Mouse (Mus musculus) hindbrain, embryonic 15.5 days (tissue): Measurements from ENCODE around the gene Tnfrsf9. TPM values are rescaled to one million over a fixed set of nuclear protein-coding genes. Genes with fewer than 3 reads are reported as not detected.

Experiments used
- ATAC-seq: fragments of 200-750 bp; cut with Nextera tagmentation; 2 replicates; pipeline ENCODE4 v1.8.0; 2017; ENCODE audit warnings: low read depth, moderate number of reproducible peaks, moderate TSS enrichment; ENCODE audit not compliant: low FRiP score
- H3K27ac ChIP-seq: fragments of 300-500 bp; sonication (generic); replicated peaks from 2 replicates; pipeline ENCODE4 v1.5.1; 2015; ENCODE audit warnings: mild to moderate bottlenecking, inconsistent platforms
- H3K27me3 ChIP-seq: fragments of 300-500 bp; sonication (generic); 2 replicates; pipeline ENCODE4 v1.6.1; 2015; ENCODE audit warnings: control low read depth, inconsistent platforms
- H3K36me3 ChIP-seq: fragments of 300-500 bp; sonication (generic); 2 replicates; pipeline ENCODE4 v1.6.1; 2015; ENCODE audit warnings: control low read depth, inconsistent platforms
- H3K4me1 ChIP-seq: fragments of 300-500 bp; sonication (generic); replicated peaks from 2 replicates; pipeline ENCODE4 v1.6.1; 2015; ENCODE audit warnings: control low read depth, inconsistent platforms
- H3K4me2 ChIP-seq: fragments of 300-500 bp; sonication (generic); 2 replicates; pipeline ENCODE4 v1.6.1; 2015; ENCODE audit warnings: moderate library complexity, mild to moderate bottlenecking, inconsistent platforms
- H3K4me3 ChIP-seq: fragments of 300-500 bp; sonication (generic); 2 replicates; pipeline ENCODE4 v1.5.1; 2015; ENCODE audit warnings: mild to moderate bottlenecking, inconsistent platforms
- H3K9ac ChIP-seq: fragments of 300-500 bp; sonication (generic); 2 replicates; pipeline ENCODE4 v1.6.1; 2015; ENCODE audit warnings: inconsistent platforms
- H3K9me3 ChIP-seq: fragments of 300-500 bp; sonication (generic); 2 replicates; pipeline ENCODE4 v1.6.1; 2016; ENCODE audit warnings: control low read depth, inconsistent platforms
- WGBS: fragments of 180-500 bp; shearing (Covaris S2); methylation state at CpG from one replicate; pipeline ENCODE4 v1.1.7; 2015; 5-methylcytosine and 5-hydroxymethylcytosine counted together
- polyA plus RNA-seq: library from polyadenylated mRNA; unstranded; fragments of >200 nt; fragmentation: Nextera tagmentation; extraction: Ambion mirVana; gene quantifications from 2 replicates; pipeline ENCODE4 v1.2.1, GENCODE M21; 2015

The Tnfrsf9 gene
- polyA plus RNA-seq, 1 experiment from 2014 or later, result 0.34 TPM

GRCm38 (mm10) chr4:150975145-150975544 is 60.8 kb downstream of the Tnfrsf9 start:
- Histone ChIP-seq H3K9ac (no peak overlapping the region), H3K27me3 (no peaks in the 10 kb centered on the region), H3K9me3 (no peaks in the 10 kb centered on the region), H3K4me2 (no peak overlapping the region), H3K36me3 (no peaks in the 10 kb centered on the region), H3K27ac (no peak overlapping the region), H3K4me3 (no peak overlapping the region), H3K4me1 (no peaks in the 10 kb centered on the region)
- WGBS, result 34% methylated on average over 1 of the region's 1 CpGs
- ATAC-seq, result no peak

GRCm38 (mm10) chr4:150978156-150978910 is 64.0 kb downstream of the Tnfrsf9 start:
- no peak for ATAC-seq
- no peaks in the 10 kb centered on the region for H3K9me3 ChIP-seq
- H3K27me3 ChIP-seq, result no peaks in the 10 kb centered on the region

GRCm38 (mm10) chr4:150979455-150979854 is 65.1 kb downstream of the Tnfrsf9 start:
- 82% methylated on average over 9 of the region's 9 CpGs for WGBS
- Histone ChIP-seq H3K4me3 (no peak overlapping the region), H3K9me3 (no peaks in the 10 kb centered on the region), H3K4me1 (no peaks in the 10 kb centered on the region), H3K4me2 (no peak overlapping the region), H3K9ac (no peak overlapping the region), H3K27me3 (no peaks in the 10 kb centered on the region), H3K27ac (no peak overlapping the region), H3K36me3 (no peaks in the 10 kb centered on the region)
- no peak for ATAC-seq

More at GRCm38 (mm10) chr4:150978156-150978910, 64.0 kb downstream of the Tnfrsf9 start:
- no peaks in the 10 kb centered on the region for H3K36me3 ChIP-seq
- H3K27ac ChIP-seq, result no peak overlapping the region
- H3K4me1 ChIP-seq, result no peaks in the 10 kb centered on the region
- no peak overlapping the region for H3K4me2 ChIP-seq
- 88% methylated on average over 21 of the region's 21 CpGs for WGBS
- H3K9ac ChIP-seq, result no peak overlapping the region
- H3K4me3 ChIP-seq, result no peak overlapping the region

- Histone ChIP-seq H3K4me1 (no peaks in the 10 kb centered on the region), H3K4me2 (no peak overlapping the region), H3K27ac (no peak overlapping the region), H3K9me3 (no peaks in the 10 kb centered on the region), H3K4me3 (no peak overlapping the region), H3K27me3 (no peaks in the 10 kb centered on the region), H3K9ac (no peak overlapping the region), H3K36me3 (no peaks in the 10 kb centered on the region)
- ATAC-seq, result no peak
- WGBS, result 93% methylated on average over 5 of the region's 5 CpGs
These were observed 65.8 kb downstream of the Tnfrsf9 start for GRCm38 (mm10) chr4:150980153-150980552.

GRCm38 (mm10) chr4:150990148-150990547 is 75.8 kb downstream of the Tnfrsf9 start:
- no peaks in the 10 kb centered on the region for H3K36me3 ChIP-seq
- no peaks in the 10 kb centered on the region for H3K9me3 ChIP-seq
- 48% methylated on average over 6 of the region's 6 CpGs for WGBS
- no peak for ATAC-seq
- no peaks in the 10 kb centered on the region for H3K4me1 ChIP-seq
- no peak overlapping the region for H3K27ac ChIP-seq
- H3K4me3 ChIP-seq, result no peak overlapping the region
- H3K9ac ChIP-seq, result no peak overlapping the region
- H3K27me3 ChIP-seq, result no peaks in the 10 kb centered on the region
- H3K4me2 ChIP-seq, result no peak overlapping the region

Other genes starting within 250 kb of the Tnfrsf9 start
- gene Errfi1, start 60.6 kb upstream of the Tnfrsf9 start, polyA plus RNA-seq, result 29.0 and 31.7 TPM in 2 replicates
- gene Park7, start 125 bp upstream of the Tnfrsf9 start, polyA plus RNA-seq, result 372 and 389 TPM in 2 replicates
- gene Uts2, start 82.5 kb downstream of the Tnfrsf9 start, polyA plus RNA-seq, result 0.41 TPM in 1 of 2 replicates, not detected in the other
- 4.2 and 4.6 TPM in 2 replicates for gene Per3, start 130.1 kb downstream of the Tnfrsf9 start, polyA plus RNA-seq
- gene Vamp3, start 143.4 kb downstream of the Tnfrsf9 start, polyA plus RNA-seq, result 51.9 and 55.3 TPM in 2 replicates
- gene Gm13090, start 175.0 kb downstream of the Tnfrsf9 start, polyA plus RNA-seq, result not detected in 2 replicates